Mouse (Mus musculus): ENCODE data around the gene Sumo2. TPM values are rescaled to one million over a fixed set of nuclear protein-coding genes. Genes with fewer than 3 reads are reported as not detected.
"Not testable (repeated sequence)": the region's sequence is repeated elsewhere in the genome, so short reads cannot be mapped to it uniquely, and the experiment has no call there.

The Sumo2 gene
- total and polyA plus RNA-seq, 3 experiments: 556 to 653 TPM; not detected in 1

DNA sequence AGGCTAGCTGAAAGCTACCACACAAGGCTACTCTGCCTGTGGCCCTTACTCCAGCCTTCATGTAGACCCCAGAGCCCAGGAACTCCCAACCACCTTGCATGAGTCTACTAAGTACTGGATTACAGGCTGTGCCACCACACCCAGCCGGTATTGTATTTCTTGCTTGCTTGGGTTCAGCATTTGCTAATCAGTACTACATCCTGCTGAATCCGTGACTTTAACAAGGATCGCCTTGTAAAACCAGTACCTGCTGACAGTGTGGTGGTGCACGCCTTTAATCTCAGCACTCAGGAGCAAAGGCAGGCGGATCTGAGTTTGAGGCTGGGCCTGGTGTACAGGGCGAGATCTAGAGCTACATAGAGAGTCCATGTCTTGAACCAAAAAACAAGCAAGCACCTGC is 33.4 kb downstream of the Sumo2 start:
- no peak for DNase-seq (ENCODE audit: low read depth, low spot score)
- Histone ChIP-seq H3K36me3 (ENCODE audit: control insufficient read depth in 1 of 2, insufficient read depth in 2 of 2, low read length in 2 of 2) (peaks cover 12 to 29% of the 10 kb centered on the region in 2 experiments), H3K9me3 (replicated peaks; ENCODE audit: insufficient read depth, low read length) (no peaks in the 10 kb centered on the region), H3K4me1 (ENCODE audit: control insufficient read depth in 1 of 2, insufficient read depth in 2 of 2, low read length in 2 of 2) (peaks cover 0 to 11% of the 10 kb centered on the region in 2 experiments; a peak in 3 of 4 replicates), H3K4me3 (ENCODE audit: control insufficient read depth in 1 of 2, insufficient read depth in 1 of 2, low read depth in 2 of 2, low read length in 2 of 2) (no peak overlapping the region), H3K9ac (ENCODE audit: control insufficient read depth, low read depth, low read length, poor library complexity, severe bottlenecking) (no peak overlapping the region), H3K79me2 (ENCODE audit: control insufficient read depth, insufficient read depth, low read length, poor library complexity) (peaks cover 44% of the 10 kb centered on the region), H3K27me3 (ENCODE audit: control insufficient read depth in 1 of 2, insufficient read depth in 2 of 2, low read length in 2 of 2) (no peaks in the 10 kb centered on the region), H3K27ac (ENCODE audit: control insufficient read depth, low read depth, low read length) (no peak overlapping the region)
- TF ChIP-seq MYB (IDR thresholded peaks at IDR 0.05; ENCODE audit: low read depth, low read length) (no peak), TBP (IDR thresholded peaks at IDR 0.05; ENCODE audit: low read depth, low read length) (no peak), E2F4 (IDR thresholded peaks at IDR 0.05; ENCODE audit: borderline replicate concordance, low read depth, low read length) (no peak), GABPA (IDR thresholded peaks at IDR 0.05; ENCODE audit: low read depth, low read length) (no peak), UBTF (IDR thresholded peaks at IDR 0.05; ENCODE audit: borderline replicate concordance, insufficient read depth, low read depth, low read length) (no peak), ZC3H11A (IDR thresholded peaks at IDR 0.05; ENCODE audit: low read depth, low read length) (no peak), SMC3 (IDR thresholded peaks at IDR 0.05; ENCODE audit: low read depth, low read length) (no peak), MEF2A (IDR thresholded peaks at IDR 0.05; ENCODE audit: extremely low read depth, insufficient replicate concordance, low read depth, low read length, poor library complexity, severe bottlenecking) (no peak), USF1 (IDR thresholded peaks at IDR 0.05; ENCODE audit: low read depth, low read length) (no peak), POLR2AphosphoS5 (IDR thresholded peaks at IDR 0.05; ENCODE audit: borderline replicate concordance, low read depth, low read length) (no peak), TCF12 (IDR thresholded peaks at IDR 0.05; ENCODE audit: low read depth, low read length) (no peak), POLR2A (IDR thresholded peaks at IDR 0.05; ENCODE audit: control insufficient read depth in 1 of 2, insufficient read depth in 1 of 2, low read depth in 1 of 2, low read length in 2 of 2, poor library complexity in 1 of 2) (no peak)

DNA sequence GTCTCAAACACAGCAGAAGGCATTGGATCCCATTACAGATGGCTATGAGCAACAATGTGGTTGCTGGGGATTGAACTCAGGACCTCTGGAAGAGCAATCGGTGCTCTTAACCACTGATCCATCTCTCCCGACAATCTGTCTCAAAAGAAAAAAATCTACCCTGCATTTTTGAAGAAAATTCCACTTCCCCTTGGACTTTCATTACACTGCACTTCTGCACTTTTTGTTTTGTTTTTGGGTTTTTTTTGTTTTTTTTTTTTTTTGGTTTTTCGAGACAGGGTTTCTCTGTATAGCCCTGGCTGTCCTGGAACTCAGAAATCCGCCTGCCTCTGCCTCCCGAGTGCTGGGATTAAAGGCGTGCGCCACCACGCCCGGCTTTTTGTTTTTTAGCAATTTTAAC is 39.5 kb downstream of the Sumo2 start:
- H3K4me1 ChIP-seq (ENCODE audit: control insufficient read depth in 1 of 2, insufficient read depth in 2 of 2, low read length in 2 of 2); DNase-seq (ENCODE audit: low read depth, low spot score); H3K79me2 ChIP-seq (ENCODE audit: control insufficient read depth, insufficient read depth, low read length, poor library complexity); H3K9me3 ChIP-seq (replicated peaks; ENCODE audit: insufficient read depth, low read length); H3K9ac ChIP-seq (ENCODE audit: control insufficient read depth, low read depth, low read length, poor library complexity, severe bottlenecking); H3K27ac ChIP-seq (ENCODE audit: control insufficient read depth, low read depth, low read length); H3K4me3 ChIP-seq (ENCODE audit: control insufficient read depth in 1 of 2, insufficient read depth in 1 of 2, low read depth in 2 of 2, low read length in 2 of 2); H3K27me3 ChIP-seq (ENCODE audit: control insufficient read depth in 1 of 2, insufficient read depth in 2 of 2, low read length in 2 of 2): not testable (repeated sequence)
- peak; percentile 66; the same call in 1 of the 2 replicates for TF ChIP-seq ZNF384 (IDR thresholded peaks at IDR 0.05; ENCODE audit: low read depth, low read length)
- H3K36me3 ChIP-seq (ENCODE audit: control insufficient read depth in 1 of 2, insufficient read depth in 2 of 2, low read length in 2 of 2): peaks cover 0 to 22% of the 10 kb centered on the region in 2 experiments; a peak in 2 of 4 replicates

DNA sequence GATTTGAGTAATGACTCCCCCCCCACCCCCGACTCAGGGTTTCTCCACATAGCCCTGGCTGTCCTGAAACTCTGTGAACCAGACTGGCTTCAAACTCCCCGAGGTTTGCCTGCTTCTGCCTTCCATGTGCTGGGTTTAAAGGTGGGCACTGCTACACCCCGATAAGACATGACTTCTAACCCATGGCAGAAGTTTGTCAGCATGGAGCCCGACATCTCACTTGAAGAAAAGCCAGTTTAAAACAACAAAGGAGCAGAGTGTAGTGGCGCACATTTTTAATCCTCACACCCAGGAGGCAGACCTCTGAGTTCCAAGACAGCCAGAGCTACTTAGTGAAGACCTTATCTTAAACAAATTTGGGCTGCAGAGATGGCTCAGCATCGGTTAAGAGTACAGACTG is 43.7 kb downstream of the Sumo2 start:
- Histone ChIP-seq H3K4me3 (ENCODE audit: control insufficient read depth in 1 of 2, insufficient read depth in 1 of 2, low read depth in 2 of 2, low read length in 2 of 2) (peak overlapping the region; percentile 78 to 83), H3K79me2 (ENCODE audit: control insufficient read depth, insufficient read depth, low read length, poor library complexity) (peaks cover 13% of the 10 kb centered on the region), H3K9ac (ENCODE audit: control insufficient read depth, low read depth, low read length, poor library complexity, severe bottlenecking) (peak overlapping the region; percentile 74), H3K9me3 (replicated peaks; ENCODE audit: insufficient read depth, low read length) (no peaks in the 10 kb centered on the region), H3K36me3 (ENCODE audit: control insufficient read depth in 1 of 2, insufficient read depth in 2 of 2, low read length in 2 of 2) (0 out of 4 replicates have a peak, but pooled peaks cover 2 to 3% of the 10 kb centered on the region in 2 experiments), H3K4me1 (ENCODE audit: control insufficient read depth in 1 of 2, insufficient read depth in 2 of 2, low read length in 2 of 2) (peaks cover 2 to 12% of the 10 kb centered on the region in 2 experiments; a peak in 3 of 4 replicates), H3K27me3 (ENCODE audit: control insufficient read depth in 1 of 2, insufficient read depth in 2 of 2, low read length in 2 of 2) (no peaks in the 10 kb centered on the region), H3K27ac (ENCODE audit: control insufficient read depth, low read depth, low read length) (peak overlapping the region; percentile 59)
- DNase-seq (ENCODE audit: low read depth, low spot score): peak; percentile 74
- TF ChIP-seq BHLHE40 (IDR thresholded peaks at IDR 0.05; ENCODE audit: borderline replicate concordance, low read depth, low read length): peak; percentile 59; the same call in 1 of the 2 replicates
- TF ChIP-seq MAX (IDR thresholded peaks at IDR 0.05; ENCODE audit: low read length): peak; percentile 85
- 0 out of 2 replicates have a peak, but pooled peaks have one; percentile 48 for TF ChIP-seq ZKSCAN1 (IDR thresholded peaks at IDR 0.05; ENCODE audit: low read depth, low read length)
- TF ChIP-seq RCOR1 (IDR thresholded peaks at IDR 0.05; ENCODE audit: low read depth, low read length): no peak
- no peak for TF ChIP-seq USF2 (IDR thresholded peaks at IDR 0.05; ENCODE audit: borderline replicate concordance in 1 of 2, insufficient read depth in 1 of 2, low read depth in 1 of 2, low read length in 2 of 2)
- TF ChIP-seq GATA1 (IDR thresholded peaks at IDR 0.05; ENCODE audit: low read depth, low read length): peak; percentile 54; the same call in 1 of the 2 replicates
- peak in 1 of 2 experiments; percentile 25; a peak in 1 of 4 replicates for TF ChIP-seq EP300 (IDR thresholded peaks at IDR 0.05; ENCODE audit: low read depth in 1 of 2, low read length in 2 of 2)
- TF ChIP-seq RAD21 (IDR thresholded peaks at IDR 0.05; ENCODE audit: low read depth, low read length): no peak
- no peak for TF ChIP-seq KAT2A (conservative IDR thresholded peaks at IDR 0.05; ENCODE audit: low read depth, low read length)
- TF ChIP-seq POLR2AphosphoS2 (IDR thresholded peaks at IDR 0.05; ENCODE audit: low read length): no peak
- no peak for TF ChIP-seq CTCF (IDR thresholded peaks at IDR 0.05 in 2 of 3, conservative IDR thresholded peaks at IDR 0.05 in 1 of 3; ENCODE audit: control insufficient read depth in 1 of 3, insufficient read depth in 1 of 3, low read depth in 2 of 3, low read length in 3 of 3, poor library complexity in 1 of 3, severe bottlenecking in 1 of 3)
- TF ChIP-seq MYC (IDR thresholded peaks at IDR 0.05; ENCODE audit: low read depth, low read length): peak; percentile 64; the same call in 1 of the 2 replicates
- TF ChIP-seq ZMIZ1 (IDR thresholded peaks at IDR 0.05; ENCODE audit: low read depth, low read length): no peak
- TF ChIP-seq MYB (IDR thresholded peaks at IDR 0.05; ENCODE audit: low read depth, low read length): no peak

Measured in MEL (cell line).